Mouse (Mus musculus) spleen, embryonic (tissue): ENCODE data around the gene Ahcy.
"Not testable (repeated sequence)": the region's sequence is repeated elsewhere in the genome, so short reads cannot be mapped to it uniquely, and the experiment has no call there.

ENCODE experiments used
- CTCF ChIA-PET: fragments of 350-600 bp; sonication (Branson Sonifier 250); formaldehyde crosslinking; loops from one replicate; lab custom pipeline; 2022; lab: Charles Lee

Gene Ahcy

GRCm38 (mm10) chr2:155075649-155076048 is 1.4 kb upstream of the Ahcy start:
- CTCF ChIA-PET: no interaction called here

GRCm38 (mm10) chr2:155074766-155075330 is 551 bp upstream of the Ahcy start:
- CTCF ChIA-PET: interaction anchor here (0.6 kb wide), 1 partner anchor 20 kb away, joined by 3 read pairs; no protein-coding TSS in a partner anchor

- CTCF ChIA-PET: interaction anchor here (0.6 to 0.7 kb wide), 3 partner anchors 82 to 338 kb away, joined by 3 to 7 read pairs (median 6); no protein-coding TSS in a partner anchor
Measured at GRCm38 (mm10) chr2:155073347-155073746, 950 bp downstream of the Ahcy start.

- CTCF ChIA-PET: interaction anchor here (0.6 to 0.7 kb wide), 3 partner anchors 83 to 339 kb away, joined by 3 to 7 read pairs (median 6); no protein-coding TSS in a partner anchor
Measured at GRCm38 (mm10) chr2:155072353-155073145, 1.7 kb downstream of the Ahcy start.

- CTCF ChIA-PET: no interaction called here
Measured at GRCm38 (mm10) chr2:155071027-155071426, 3.3 kb downstream of the Ahcy start.

GRCm38 (mm10) chr2:155057361-155057760 is 16.9 kb downstream of the Ahcy start:
- CTCF ChIA-PET: no interaction called here

GRCm38 (mm10) chr2:155056076-155056578 is 18.2 kb downstream of the Ahcy start:
- CTCF ChIA-PET: no interaction called here

GRCm38 (mm10) chr2:155054672-155055071 is 19.6 kb downstream of the Ahcy start:
- CTCF ChIA-PET: interaction anchor here (0.5 to 0.6 kb wide), 2 partner anchors 20 to 849 kb away, joined by 3 to 6 read pairs; no protein-coding TSS in a partner anchor

- CTCF ChIA-PET: not testable (repeated sequence)
Measured at GRCm38 (mm10) chr2:155053512-155053911, 20.8 kb downstream of the Ahcy start.

GRCm38 (mm10) chr2:155052681-155053080 is 21.6 kb downstream of the Ahcy start:
- CTCF ChIA-PET: no interaction called here

GRCm38 (mm10) chr2:155051622-155052351 is 22.5 kb downstream of the Ahcy start:
- CTCF ChIA-PET: no interaction called here

- CTCF ChIA-PET: no interaction called here
Measured at GRCm38 (mm10) chr2:155050504-155051236, 23.6 kb downstream of the Ahcy start.

GRCm38 (mm10) chr2:155050108-155050503 is 24.2 kb downstream of the Ahcy start:
- CTCF ChIA-PET: interaction anchor here (0.7 kb wide), 1 partner anchor 316 kb away, joined by 5 read pairs; no protein-coding TSS in a partner anchor

- CTCF ChIA-PET: no interaction called here
Measured at GRCm38 (mm10) chr2:155047452-155048178, 26.7 kb downstream of the Ahcy start.

GRCm38 (mm10) chr2:155046803-155047202 is 27.5 kb downstream of the Ahcy start:
- CTCF ChIA-PET: interaction anchor here (0.5 kb wide), 1 partner anchor 648 kb away, joined by 7 read pairs; no protein-coding TSS in a partner anchor

- CTCF ChIA-PET: no interaction called here
Measured at GRCm38 (mm10) chr2:155045075-155045474, 29.2 kb downstream of the Ahcy start.

- CTCF ChIA-PET: no interaction called here
Measured at GRCm38 (mm10) chr2:155044542-155044941, 29.8 kb downstream of the Ahcy start.

GRCm38 (mm10) chr2:155039956-155040355 is 34.3 kb downstream of the Ahcy start:
- CTCF ChIA-PET: interaction anchor here (0.6 kb wide), 1 partner anchor 1949 kb away, joined by 3 read pairs; no protein-coding TSS in a partner anchor

GRCm38 (mm10) chr2:155032938-155033710 is 41.2 kb downstream of the Ahcy start:
- CTCF ChIA-PET: interaction anchor here (0.7 kb wide), 2 partner anchors 348 to 515 kb away, joined by 5 to 10 read pairs; no protein-coding TSS in a partner anchor
